Mouse (Mus musculus): ENCODE measurements around the gene Zwilch.

Zwilch gene

GRCm38 (mm10) chr9:64105301-64105700, 67.6 kb downstream of the Zwilch start:
- in situ Hi-C loops (cut with MboI) = no loop called here

- in situ Hi-C loops (cut with MboI) = no loop called here
These were observed 72.5 kb downstream of the Zwilch start for GRCm38 (mm10) chr9:64100442-64100841.

- in situ Hi-C loops (cut with MboI) = loop anchor here (10.0 kb wide), 1 partner anchor 183 kb away; no protein-coding TSS in a partner anchor
These were observed 74.6 kb downstream of the Zwilch start for GRCm38 (mm10) chr9:64098282-64098681.

GRCm38 (mm10) chr9:64094083-64094482, 78.8 kb downstream of the Zwilch start:
- in situ Hi-C loops (cut with MboI) = loop anchor here (10.0 kb wide), 1 partner anchor 179 kb away; no protein-coding TSS in a partner anchor

- in situ Hi-C loops (cut with MboI) = no loop called here
These were observed 83.9 kb downstream of the Zwilch start for GRCm38 (mm10) chr9:64089004-64089403.

- in situ Hi-C loops (cut with MboI) = no loop called here
These were observed 84.6 kb downstream of the Zwilch start for GRCm38 (mm10) chr9:64088346-64088745.

- in situ Hi-C loops (cut with MboI) = no loop called here
These were observed 85.3 kb downstream of the Zwilch start for GRCm38 (mm10) chr9:64087461-64088235.

Measured in mature B cell (primary cell).